Mouse (Mus musculus) midbrain, embryonic 13.5 days (tissue): ENCODE results near the gene Slc8b1. TPM values are rescaled to one million over a fixed set of nuclear protein-coding genes. Genes with fewer than 3 reads are reported as not detected.

Experiments used
- ATAC-seq: fragments of 200-750 bp; cut with Nextera tagmentation; 2 replicates; pipeline ENCODE4 v1.8.0; 2017; ENCODE audit warnings: mild to moderate bottlenecking, moderate TSS enrichment, moderate library complexity
- H3K27ac ChIP-seq: fragments of 300-500 bp; sonication (generic); 2 replicates; pipeline ENCODE4 v1.5.1; 2015; ENCODE audit warnings: inconsistent platforms, mild to moderate bottlenecking, moderate library complexity
- H3K27me3 ChIP-seq: fragments of 300-500 bp; sonication (generic); 2 replicates; pipeline ENCODE4 v1.6.1; 2015; ENCODE audit warnings: mild to moderate bottlenecking, inconsistent platforms
- H3K36me3 ChIP-seq: fragments of 300-500 bp; sonication (generic); 2 replicates; pipeline ENCODE4 v1.6.1; 2015; ENCODE audit warnings: mild to moderate bottlenecking, inconsistent platforms
- H3K4me1 ChIP-seq: fragments of 300-500 bp; sonication (generic); replicated peaks from 2 replicates; pipeline ENCODE4 v1.6.1; 2015; ENCODE audit warnings: inconsistent platforms
- H3K4me2 ChIP-seq: fragments of 300-500 bp; sonication (generic); replicated peaks from 2 replicates; pipeline ENCODE4 v1.6.1; 2015; ENCODE audit warnings: moderate library complexity, mild to moderate bottlenecking, inconsistent platforms
- H3K4me3 ChIP-seq: fragments of 300-500 bp; sonication (generic); replicated peaks from 2 replicates; pipeline ENCODE4 v1.5.1; 2015; ENCODE audit warnings: mild to moderate bottlenecking, inconsistent platforms
- H3K9ac ChIP-seq: fragments of 300-500 bp; sonication (generic); replicated peaks from 2 replicates; pipeline ENCODE4 v1.6.1; 2015; ENCODE audit warnings: mild to moderate bottlenecking, inconsistent platforms
- H3K9me3 ChIP-seq: fragments of 300-500 bp; sonication (generic); 2 replicates; pipeline ENCODE4 v1.6.1; 2016; ENCODE audit warnings: mild to moderate bottlenecking, inconsistent platforms
- WGBS: fragments of 180-500 bp; shearing (Covaris S2); methylation state at CpG from one replicate; pipeline ENCODE4 v1.1.7; 2015; 5-methylcytosine and 5-hydroxymethylcytosine counted together
- polyA plus RNA-seq: library from polyadenylated mRNA; unstranded; fragments of >200 nt; fragmentation: Nextera tagmentation; extraction: Ambion mirVana; gene quantifications from 2 replicates; pipeline ENCODE4 v1.2.1, GENCODE M21; 2015

Slc8b1 gene
- polyA plus RNA-seq, 1 experiment from 2014 or later = 2.3 TPM

GRCm38 (mm10) chr5:120562956-120563913, 52.3 kb downstream of the Slc8b1 start:
- Histone ChIP-seq H3K4me1 (peaks cover 78% of the 10 kb centered on the region), H3K9me3 (no peaks in the 10 kb centered on the region), H3K9ac (no peak overlapping the region), H3K36me3 (no peaks in the 10 kb centered on the region), H3K27me3 (no peaks in the 10 kb centered on the region), H3K27ac (peak overlapping the region; percentile 59; the same call in 1 of the 2 replicates), H3K4me3 (no peak overlapping the region), H3K4me2 (no peak overlapping the region)
- WGBS = 61% methylated on average over 28 of the region's 28 CpGs
- no peak for ATAC-seq

GRCm38 (mm10) chr5:120563914-120564311, 52.9 kb downstream of the Slc8b1 start:
- Histone ChIP-seq H3K27ac (no peak overlapping the region), H3K4me2 (no peak overlapping the region), H3K9ac (no peak overlapping the region), H3K4me1 (peaks cover 78% of the 10 kb centered on the region), H3K4me3 (no peak overlapping the region), H3K36me3 (no peaks in the 10 kb centered on the region), H3K27me3 (no peaks in the 10 kb centered on the region), H3K9me3 (no peaks in the 10 kb centered on the region)
- ATAC-seq = no peak
- 63% methylated on average over 3 of the region's 4 CpGs for WGBS

GRCm38 (mm10) chr5:120565171-120565905, 54.4 kb downstream of the Slc8b1 start:
- H3K9me3 ChIP-seq = no peaks in the 10 kb centered on the region
- H3K4me1 ChIP-seq = peaks cover 78% of the 10 kb centered on the region
- peak overlapping the region; percentile 87 for H3K27ac ChIP-seq
- 40% methylated on average over 15 of the region's 15 CpGs for WGBS
- H3K4me2 ChIP-seq = 0 out of 2 replicates have a peak overlapping the region, but pooled peaks have one; percentile 7
- no peak for ATAC-seq
- H3K4me3 ChIP-seq = no peak overlapping the region
- no peaks in the 10 kb centered on the region for H3K36me3 ChIP-seq
- H3K9ac ChIP-seq = peak overlapping the region; percentile 36
- H3K27me3 ChIP-seq = no peaks in the 10 kb centered on the region

GRCm38 (mm10) chr5:120566101-120566500, 55.1 kb downstream of the Slc8b1 start:
- no peaks in the 10 kb centered on the region for H3K27me3 ChIP-seq
- no peaks in the 10 kb centered on the region for H3K9me3 ChIP-seq
- no peak overlapping the region for H3K4me3 ChIP-seq
- peak overlapping the region; percentile 87 for H3K27ac ChIP-seq
- H3K4me2 ChIP-seq = 0 out of 2 replicates have a peak overlapping the region, but pooled peaks have one; percentile 7
- ATAC-seq = peak; percentile 70
- H3K9ac ChIP-seq = peak overlapping the region; percentile 36; the same call in 1 of the 2 replicates
- H3K36me3 ChIP-seq = no peaks in the 10 kb centered on the region
- whole genome bisulfite sequencing = 25% methylated on average over 5 of the region's 5 CpGs
- H3K4me1 ChIP-seq = peaks cover 77% of the 10 kb centered on the region

- Histone ChIP-seq H3K4me2 (peak overlapping the region; percentile 9; the same call in 1 of the 2 replicates), H3K9me3 (no peaks in the 10 kb centered on the region), H3K36me3 (no peaks in the 10 kb centered on the region), H3K9ac (0 out of 2 replicates have a peak overlapping the region, but pooled peaks have one; percentile 56), H3K27ac (peak overlapping the region; percentile 87), H3K4me3 (no peak overlapping the region), H3K4me1 (peaks cover 81% of the 10 kb centered on the region), H3K27me3 (no peaks in the 10 kb centered on the region)
- WGBS = 49% methylated on average over 9 of the region's 9 CpGs
- ATAC-seq = no peak; the same call in 1 of the 2 replicates
Observed at GRCm38 (mm10) chr5:120566681-120567252, 55.8 kb downstream of the Slc8b1 start.

GRCm38 (mm10) chr5:120567253-120567701, 56.3 kb downstream of the Slc8b1 start:
- H3K4me3 ChIP-seq = no peak overlapping the region

GRCm38 (mm10) chr5:120567761-120568211, 56.8 kb downstream of the Slc8b1 start:
- Histone ChIP-seq H3K27me3 (no peaks in the 10 kb centered on the region), H3K9me3 (no peaks in the 10 kb centered on the region), H3K4me1 (peaks cover 84% of the 10 kb centered on the region), H3K27ac (peak overlapping the region; percentile 87), H3K4me3 (no peak overlapping the region), H3K9ac (peak overlapping the region; percentile 56), H3K4me2 (peak overlapping the region; percentile 9), H3K36me3 (no peaks in the 10 kb centered on the region)
- peak; percentile 22; the same call in 1 of the 2 replicates for ATAC-seq
- 28% methylated on average over 14 of the region's 14 CpGs for WGBS

More at GRCm38 (mm10) chr5:120567253-120567701, 56.3 kb downstream of the Slc8b1 start:
- Histone ChIP-seq H3K4me1 (peaks cover 83% of the 10 kb centered on the region), H3K4me2 (peak overlapping the region; percentile 9; the same call in 1 of the 2 replicates), H3K27ac (peak overlapping the region; percentile 87), H3K9ac (peak overlapping the region; percentile 56; the same call in 1 of the 2 replicates), H3K9me3 (no peaks in the 10 kb centered on the region), H3K36me3 (no peaks in the 10 kb centered on the region), H3K27me3 (no peaks in the 10 kb centered on the region)
- WGBS = 12% methylated on average over 21 of the region's 21 CpGs
- peak; percentile 44 for ATAC-seq

- Histone ChIP-seq H3K27me3 (no peaks in the 10 kb centered on the region), H3K4me2 (peak overlapping the region; percentile 9), H3K9ac (peak overlapping the region; percentile 56), H3K4me3 (no peak overlapping the region), H3K27ac (peak overlapping the region; percentile 87), H3K36me3 (no peaks in the 10 kb centered on the region), H3K4me1 (peaks cover 80% of the 10 kb centered on the region), H3K9me3 (no peaks in the 10 kb centered on the region)
- WGBS = 59% methylated on average over 9 of the region's 9 CpGs
- no peak for ATAC-seq
Observed at GRCm38 (mm10) chr5:120568336-120568768, 57.4 kb downstream of the Slc8b1 start.

GRCm38 (mm10) chr5:120568964-120569363, 58.0 kb downstream of the Slc8b1 start:
- WGBS = 88% methylated on average over 4 of the region's 4 CpGs
- Histone ChIP-seq H3K27ac (peak overlapping the region; percentile 87), H3K36me3 (no peaks in the 10 kb centered on the region), H3K4me1 (peaks cover 74% of the 10 kb centered on the region), H3K9me3 (no peaks in the 10 kb centered on the region), H3K9ac (no peak overlapping the region), H3K27me3 (no peaks in the 10 kb centered on the region), H3K4me3 (no peak overlapping the region), H3K4me2 (no peak overlapping the region; the same call in 1 of the 2 replicates)
- no peak for ATAC-seq

GRCm38 (mm10) chr5:120569791-120570190, 58.8 kb downstream of the Slc8b1 start:
- peaks cover 67% of the 10 kb centered on the region for H3K4me1 ChIP-seq
- H3K27me3 ChIP-seq = no peaks in the 10 kb centered on the region
- ATAC-seq = no peak
- no peak overlapping the region for H3K27ac ChIP-seq
- no peaks in the 10 kb centered on the region for H3K9me3 ChIP-seq
- H3K4me3 ChIP-seq = no peak overlapping the region
- WGBS = 91% methylated on average over 3 of the region's 3 CpGs
- H3K9ac ChIP-seq = no peak overlapping the region
- H3K36me3 ChIP-seq = no peaks in the 10 kb centered on the region
- no peak overlapping the region for H3K4me2 ChIP-seq

- Histone ChIP-seq H3K27ac (no peak overlapping the region), H3K9ac (no peak overlapping the region), H3K4me3 (no peak overlapping the region), H3K4me2 (no peak overlapping the region), H3K36me3 (no peaks in the 10 kb centered on the region), H3K4me1 (peaks cover 61% of the 10 kb centered on the region), H3K27me3 (no peaks in the 10 kb centered on the region), H3K9me3 (no peaks in the 10 kb centered on the region)
- no peak for ATAC-seq
- WGBS = 81% methylated on average over 11 of the region's 11 CpGs
Observed at GRCm38 (mm10) chr5:120570289-120570897, 59.4 kb downstream of the Slc8b1 start.
